Mouse (Mus musculus): Measurements from ENCODE around the gene S1pr1.

The S1pr1 gene

DNA sequence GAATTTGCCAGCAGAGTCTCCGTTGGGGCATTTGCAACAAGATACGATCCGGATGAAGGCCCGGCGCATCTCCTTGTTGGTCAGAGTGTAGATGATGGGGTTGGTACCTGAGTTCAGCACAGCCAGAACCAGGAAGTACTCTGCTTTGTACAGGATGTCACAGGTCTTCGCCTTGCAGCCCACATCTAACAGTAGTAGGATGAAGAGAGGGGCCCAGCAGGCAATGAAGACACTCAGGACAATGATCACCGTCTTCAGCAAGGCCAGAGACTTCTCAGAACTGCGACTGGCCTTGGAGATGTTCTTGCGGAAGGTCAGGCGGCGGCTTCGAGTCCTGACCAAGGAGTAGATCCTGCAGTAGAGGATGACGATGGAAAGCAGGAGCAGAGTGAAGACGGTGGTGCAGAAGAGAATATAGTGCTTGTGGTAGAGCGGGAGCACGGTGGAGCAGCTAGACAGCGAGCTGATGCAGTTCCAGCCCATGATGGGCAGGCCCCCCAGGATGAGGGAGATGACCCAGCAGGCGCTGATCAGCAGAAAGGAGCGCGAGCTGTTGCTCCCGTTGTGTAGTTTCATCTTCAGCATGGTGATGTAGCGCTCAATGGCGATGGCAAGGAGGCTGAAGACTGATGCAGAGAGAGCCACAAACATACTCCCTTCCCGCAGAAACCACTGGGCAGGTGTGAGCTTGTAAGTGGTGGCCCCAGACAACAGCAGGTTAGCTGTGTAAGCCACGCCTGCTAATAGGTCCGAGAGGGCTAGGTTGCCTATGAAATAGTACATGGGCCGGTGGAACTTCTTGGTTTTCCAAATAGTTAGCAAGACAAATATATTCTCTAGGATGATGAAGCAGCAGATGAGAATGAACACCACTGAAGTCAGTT, 2.7 kb downstream of the S1pr1 start:
- no peak for DNase-seq

DNA sequence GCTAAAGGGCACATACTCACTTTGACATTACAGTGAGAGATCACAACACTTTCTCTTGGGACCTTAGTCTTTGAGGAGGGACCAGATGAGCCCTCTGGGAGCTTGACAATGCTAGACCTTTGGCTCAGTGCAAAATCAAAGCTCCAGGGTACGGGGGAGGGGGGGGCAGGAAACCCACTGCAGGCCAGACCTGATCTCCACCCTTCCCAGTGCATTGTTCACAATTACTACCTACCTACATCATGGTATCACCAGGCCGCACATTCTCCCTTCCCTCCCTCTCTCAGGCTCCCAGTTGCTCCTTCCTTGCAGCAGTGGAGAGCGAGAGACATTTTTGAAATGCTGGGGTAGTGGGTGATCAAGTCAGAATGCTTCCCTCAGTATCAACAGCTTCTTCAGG, 3.5 kb downstream of the S1pr1 start:
- no peak for DNase-seq

DNA sequence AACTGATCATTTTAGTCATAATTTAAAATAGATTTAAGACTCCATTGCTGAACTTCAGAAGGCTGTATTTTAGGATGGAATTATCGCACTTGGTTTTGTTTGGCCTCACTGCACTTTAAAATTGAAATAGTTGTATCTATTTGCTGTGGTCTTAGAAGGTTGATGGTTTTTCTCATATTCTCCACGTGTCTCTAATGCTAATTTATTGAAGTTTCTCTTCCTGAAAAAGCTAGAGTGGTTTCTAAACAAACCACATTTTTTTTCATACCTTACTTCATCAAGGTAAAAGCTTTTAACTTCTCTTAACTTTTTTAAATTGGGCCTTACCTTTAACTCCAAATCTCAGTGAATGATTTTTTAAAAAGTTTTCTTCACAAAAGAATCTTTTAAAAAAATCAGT, 4.8 kb downstream of the S1pr1 start:
- DNase-seq: no peak

DNA sequence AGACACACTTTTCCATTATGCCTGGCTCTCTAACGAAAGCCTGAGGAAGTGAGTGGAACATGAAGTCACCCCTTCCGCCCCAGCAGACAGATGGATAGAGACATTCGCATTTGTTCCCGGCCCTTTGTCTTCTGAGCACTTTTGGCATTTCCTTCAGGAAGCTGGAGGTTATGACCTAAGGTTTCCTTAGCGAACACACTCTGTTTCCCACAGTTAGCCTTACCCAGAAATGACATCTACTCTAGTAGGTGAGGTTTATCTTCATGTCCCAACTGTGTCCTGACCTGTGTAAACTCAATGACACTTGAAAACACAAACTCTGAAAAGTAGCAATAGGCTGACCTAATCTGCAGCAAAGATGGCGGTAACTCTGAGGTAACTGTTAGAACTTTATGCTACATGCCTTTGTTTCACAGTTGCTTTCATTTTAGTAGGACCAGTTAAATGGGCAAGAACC, 5.7 kb downstream of the S1pr1 start:
- DNase-seq: no peak

DNA sequence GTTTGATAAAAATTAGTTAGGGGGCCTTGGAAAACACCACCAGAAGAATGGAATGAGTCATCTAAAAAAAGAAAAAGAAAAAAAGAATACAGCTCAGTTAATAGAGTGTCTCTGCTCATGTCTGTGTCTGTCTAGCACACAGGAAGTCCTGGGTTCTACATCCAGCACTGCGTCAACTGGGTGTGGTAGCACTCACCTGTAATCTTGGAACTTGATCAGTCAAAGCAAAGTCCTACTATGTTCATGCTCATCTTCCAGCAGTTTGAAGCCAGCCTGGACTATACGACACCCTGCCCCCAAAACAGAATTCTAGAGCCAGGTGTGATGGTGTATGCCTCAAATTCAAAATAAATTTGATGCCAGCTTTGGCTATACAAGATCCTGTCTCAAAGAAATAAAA, 8.1 kb downstream of the S1pr1 start:
- DNase-seq: no peak

DNA sequence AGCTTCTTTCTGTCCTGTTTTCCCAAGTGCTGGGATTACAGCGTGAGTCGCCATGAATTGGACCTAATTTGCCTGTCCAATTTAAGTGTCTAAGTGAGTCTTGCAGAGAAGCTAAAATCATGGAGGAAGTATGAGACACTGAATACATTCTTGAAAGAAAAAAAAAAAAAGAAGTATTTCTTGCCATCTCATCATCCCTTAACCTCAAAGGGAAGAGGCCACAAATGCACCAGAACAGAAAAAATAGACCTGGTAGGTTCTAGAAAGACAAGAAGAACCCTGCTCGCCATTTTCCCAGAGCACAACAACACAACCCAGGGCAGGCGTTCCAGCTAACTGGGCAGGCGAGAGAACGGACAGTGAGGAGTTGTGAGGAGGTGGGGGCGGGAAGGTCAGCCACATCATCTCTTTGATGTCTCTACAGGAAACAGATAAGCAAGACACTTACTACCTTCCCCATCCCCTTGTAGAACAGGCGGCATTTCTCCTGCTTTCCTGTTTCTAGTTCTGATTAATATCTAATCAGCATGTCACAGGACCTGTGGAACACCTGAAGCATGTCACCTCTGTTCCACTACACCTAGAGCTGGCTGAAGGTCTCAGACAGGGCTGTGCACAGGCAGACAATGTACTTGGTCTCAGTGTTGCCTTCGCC, 10.5 kb downstream of the S1pr1 start:
- DNase-seq: no peak

DNA sequence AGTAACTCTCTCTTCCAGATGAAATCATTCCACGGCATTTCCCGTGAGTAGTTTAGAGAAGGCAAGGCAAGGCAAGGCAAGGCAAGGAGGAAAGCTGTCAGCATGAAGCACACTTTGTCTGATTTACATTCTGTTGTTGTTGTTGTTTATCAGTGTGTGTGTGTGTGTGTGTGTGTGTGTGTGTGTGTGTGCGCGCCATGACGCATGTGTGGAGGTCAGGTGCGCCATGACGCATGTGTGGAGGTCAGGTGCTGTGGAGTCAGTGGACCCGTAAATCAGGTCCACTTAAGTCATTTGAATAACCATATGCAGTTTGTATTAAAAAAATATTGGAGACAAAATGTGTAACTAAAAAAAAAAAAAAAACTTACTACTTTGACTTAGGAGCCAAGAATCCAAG, 11.2 kb downstream of the S1pr1 start:
- no peak for DNase-seq

DNA sequence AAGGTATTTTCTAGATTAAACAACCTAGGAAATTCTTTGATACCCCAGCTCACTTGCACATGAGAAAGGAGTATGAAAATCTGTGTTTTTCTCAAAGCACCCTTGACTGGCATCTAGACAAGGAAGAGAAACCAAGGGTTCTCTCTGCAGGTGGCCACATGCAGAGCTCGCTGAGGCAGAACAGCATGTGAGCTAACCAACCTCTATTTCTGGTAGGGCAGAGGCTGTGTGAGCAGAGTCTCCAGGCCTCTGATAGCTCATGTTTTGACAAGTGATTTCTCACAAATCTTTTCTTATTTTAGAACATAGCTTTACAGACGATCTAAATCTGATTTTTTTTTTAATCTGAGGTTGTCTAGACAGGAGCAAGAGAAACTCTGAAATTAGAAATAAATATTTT, 12.8 kb downstream of the S1pr1 start:
- DNase-seq: no peak

DNA sequence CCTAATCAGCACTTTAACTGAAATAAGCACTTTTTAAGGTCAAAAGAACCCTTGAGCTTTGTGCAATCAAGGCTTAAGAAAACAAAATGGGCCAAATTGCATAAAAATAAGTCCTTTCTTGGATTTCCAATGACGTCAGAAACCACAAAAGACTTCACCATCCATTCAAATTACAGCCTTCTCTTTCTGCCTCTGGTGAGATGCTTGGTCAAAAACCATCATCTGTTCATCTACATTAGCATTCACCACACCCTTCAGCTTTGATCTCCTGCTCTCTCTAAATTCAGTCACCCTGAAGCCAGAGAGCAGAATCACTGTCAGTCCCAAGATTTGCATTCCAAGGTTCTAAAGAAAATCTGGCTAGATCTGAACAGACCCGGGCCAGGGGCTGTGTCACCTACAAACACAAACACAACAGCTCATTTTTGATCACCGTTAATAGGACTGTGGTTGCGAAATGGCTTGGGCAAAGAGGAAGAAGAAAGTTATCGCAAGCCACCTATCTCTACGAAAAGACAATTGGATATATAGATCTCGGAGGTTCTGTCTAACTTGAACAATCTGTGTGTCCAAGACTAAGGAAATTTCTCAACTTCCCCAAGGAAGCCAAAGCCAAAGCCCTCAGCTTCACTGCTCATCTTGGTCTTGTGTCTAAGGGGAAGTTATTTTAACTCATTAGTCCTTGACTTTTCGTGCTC, 19.5 kb downstream of the S1pr1 start:
- no peak for DNase-seq

DNA sequence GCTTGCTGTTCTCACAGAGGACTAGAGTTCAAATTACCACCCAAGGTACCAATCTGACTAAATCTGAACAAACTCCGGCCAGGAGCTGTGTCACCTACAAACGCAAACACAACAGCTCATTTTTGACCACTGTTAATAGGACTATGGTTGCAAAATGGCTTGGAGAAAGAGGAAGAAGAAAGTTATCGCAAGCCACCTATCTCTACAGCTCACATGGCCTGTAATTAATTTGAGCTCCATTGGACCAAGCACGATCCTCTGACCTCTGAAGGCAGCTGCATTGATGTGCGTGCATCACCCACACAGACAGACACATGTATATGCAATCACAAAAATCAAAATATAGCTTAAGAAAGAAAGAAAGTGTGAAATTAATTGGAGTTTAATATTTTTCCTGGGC, 20.7 kb downstream of the S1pr1 start:
- no peak for DNase-seq

DNA sequence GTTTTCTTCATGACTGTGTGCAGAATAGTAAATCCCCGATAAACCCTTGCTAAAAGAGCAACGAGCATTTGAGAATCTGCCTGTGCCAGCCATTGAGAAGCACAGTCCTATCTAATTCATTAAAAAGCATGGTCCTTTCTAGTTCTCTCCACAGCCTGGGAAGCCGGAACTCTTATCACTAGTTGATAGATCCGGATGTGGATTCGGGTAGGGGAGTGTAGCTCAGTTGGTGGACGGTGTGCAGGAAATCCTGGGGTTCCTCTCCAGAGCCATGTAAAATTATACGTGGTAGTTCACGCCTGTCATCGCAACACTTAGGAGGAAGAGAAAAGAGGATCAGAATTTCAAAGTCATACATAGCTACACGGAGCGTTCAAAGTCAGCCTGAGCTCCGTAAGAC, 21.5 kb downstream of the S1pr1 start:
- no peak for DNase-seq

DNA sequence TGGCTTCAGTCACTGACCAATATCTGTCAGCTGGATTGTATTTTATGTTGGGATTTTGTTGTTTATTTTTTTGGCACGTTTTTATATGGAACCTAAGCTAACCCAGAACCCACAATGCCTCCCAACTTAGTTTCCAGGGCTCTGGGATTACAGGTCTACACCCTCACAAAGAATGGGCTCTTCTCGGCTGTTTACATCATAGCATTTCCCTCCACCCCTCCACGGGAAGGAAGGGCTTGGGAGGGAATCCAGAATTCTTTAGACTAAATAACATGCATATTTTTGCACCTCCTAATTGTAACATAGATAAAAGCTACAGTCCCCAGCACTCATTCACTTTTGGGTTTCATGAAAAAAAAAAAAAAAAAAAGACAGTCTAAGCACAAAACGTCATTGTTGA, 22.0 kb downstream of the S1pr1 start:
- DNase-seq: no peak

DNA sequence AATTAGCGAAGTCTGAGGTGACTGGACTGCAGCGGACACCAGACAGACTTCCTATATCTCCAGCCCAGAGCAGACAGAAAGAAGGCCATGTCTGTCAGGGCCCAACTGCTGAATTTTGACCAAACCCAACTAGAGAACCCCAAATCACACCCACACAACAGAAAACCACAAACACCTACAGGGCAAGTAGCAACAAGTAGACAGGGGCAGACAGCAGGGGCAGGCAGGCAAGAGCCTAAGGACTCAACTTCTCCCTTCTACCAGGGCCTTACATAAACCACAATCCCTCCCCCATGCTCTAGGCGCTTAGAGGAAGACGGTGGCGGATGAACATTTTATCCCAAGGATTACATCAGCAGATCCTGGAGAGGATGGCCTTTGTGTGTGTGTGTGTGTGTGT, 22.5 kb downstream of the S1pr1 start:
- DNase-seq: no peak

DNA sequence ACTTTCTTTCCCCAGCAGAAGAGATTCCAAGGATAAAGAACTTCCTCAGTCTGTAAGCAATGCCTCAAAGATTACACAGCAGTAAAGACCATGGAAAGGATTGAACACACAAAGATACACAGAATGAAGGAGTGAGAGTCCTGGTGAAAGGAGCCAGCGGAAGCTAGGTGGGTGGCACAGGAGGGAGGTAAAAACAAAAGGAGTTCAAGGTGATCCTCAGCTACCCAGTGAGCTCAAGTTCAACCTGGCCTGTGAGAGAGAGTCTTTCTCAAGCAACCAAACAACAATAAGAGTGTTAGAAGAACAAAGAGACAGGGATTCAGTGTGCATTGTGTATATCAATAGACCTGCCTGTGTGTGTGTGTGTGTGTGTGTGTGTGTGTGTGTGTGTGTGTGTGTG, 25.0 kb downstream of the S1pr1 start:
- no peak for DNase-seq

DNA sequence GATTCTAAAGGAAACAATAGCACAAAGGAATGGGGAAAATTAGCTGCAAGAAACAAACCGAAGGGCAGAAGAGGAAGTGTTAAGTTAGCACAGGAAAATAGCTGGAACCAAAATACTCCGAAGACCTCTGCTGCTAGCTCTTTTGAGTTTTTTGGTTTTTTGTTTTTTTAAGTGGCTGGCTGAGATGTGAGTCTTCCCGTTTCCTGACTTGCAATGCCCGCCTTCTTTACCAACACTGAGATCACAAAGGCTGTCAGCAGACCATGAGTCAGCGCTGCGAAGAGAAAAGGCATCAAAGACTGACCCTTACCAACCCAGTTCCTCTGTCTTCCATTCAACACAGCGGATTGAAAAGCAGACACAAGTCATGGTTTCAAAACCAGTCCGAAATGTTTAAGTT, 25.5 kb downstream of the S1pr1 start:
- DNase-seq: no peak

DNA sequence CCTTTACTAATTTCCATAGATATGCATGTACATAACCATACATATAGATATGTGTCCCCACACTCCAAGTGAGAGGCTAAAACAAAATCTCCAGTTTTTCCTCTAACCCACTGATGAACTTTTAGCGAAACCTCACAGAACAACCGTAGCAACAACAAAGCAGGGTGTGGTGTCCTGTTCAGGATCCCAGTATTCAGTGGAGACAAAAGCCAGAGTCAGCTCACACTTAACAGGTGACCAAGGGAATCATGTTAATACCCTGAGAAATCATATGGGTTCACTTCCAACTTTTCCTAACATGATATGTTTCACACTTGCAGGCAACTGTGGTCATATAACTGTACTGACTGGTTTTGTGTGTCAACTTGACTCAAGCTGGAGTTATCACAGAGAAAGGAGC, 27.1 kb downstream of the S1pr1 start:
- DNase-seq: no peak

DNA sequence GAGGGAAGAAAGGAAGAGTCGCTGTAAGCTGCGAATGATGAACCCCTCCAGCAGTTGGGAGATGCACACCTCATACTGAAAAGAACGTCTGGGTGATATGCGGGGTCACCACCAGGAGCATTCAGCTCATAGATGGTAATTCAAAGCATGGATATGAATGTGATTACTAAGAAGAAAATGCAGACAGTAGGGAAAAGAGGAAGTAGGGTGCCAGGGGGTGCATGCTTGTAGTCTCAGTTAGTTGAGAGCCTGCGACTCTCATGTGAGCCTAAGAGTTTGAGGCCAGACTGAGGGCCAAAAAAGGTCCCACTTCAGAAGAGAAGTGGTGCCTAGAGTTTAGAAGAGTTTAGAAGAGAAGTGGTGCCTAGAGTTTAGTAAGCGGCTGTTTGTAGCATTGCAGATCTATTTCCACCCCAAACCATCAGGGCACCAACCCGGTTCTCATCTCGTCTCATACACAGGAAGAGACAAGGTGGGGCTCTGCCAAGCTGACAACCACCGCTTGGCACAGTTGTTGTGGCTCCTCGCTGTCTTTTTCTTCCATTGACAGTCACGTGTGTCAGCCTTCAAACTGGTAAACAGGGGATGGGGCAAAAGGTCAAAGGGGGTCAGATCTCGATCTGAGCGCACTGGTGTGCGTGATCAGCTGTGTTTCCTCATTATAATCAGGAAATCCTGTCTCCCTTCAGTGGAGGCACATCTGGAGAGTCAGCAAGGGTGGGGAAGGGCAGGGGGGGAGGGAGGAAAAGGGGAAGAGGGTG, 32.4 kb downstream of the S1pr1 start:
- DNase-seq: peak; percentile 69

DNA sequence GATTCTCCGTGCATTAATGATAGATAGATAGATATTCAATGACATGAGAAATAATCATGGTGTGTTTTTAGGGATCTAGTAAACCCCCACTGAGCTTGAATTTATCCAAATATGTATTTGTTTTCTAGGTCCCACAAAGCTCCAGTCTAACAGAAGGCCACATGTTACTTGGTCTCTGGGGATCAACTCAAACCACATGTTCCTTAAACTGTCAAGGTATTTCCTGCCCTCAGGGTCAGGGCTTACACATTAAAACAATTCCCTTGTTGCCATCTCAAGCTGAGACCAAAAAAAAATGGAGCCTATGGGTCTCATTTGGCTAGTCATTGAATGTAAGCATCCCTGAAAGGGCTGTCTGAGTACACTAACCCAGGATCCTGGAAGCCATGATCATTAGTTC, 33.7 kb downstream of the S1pr1 start:
- DNase-seq: no peak

DNA sequence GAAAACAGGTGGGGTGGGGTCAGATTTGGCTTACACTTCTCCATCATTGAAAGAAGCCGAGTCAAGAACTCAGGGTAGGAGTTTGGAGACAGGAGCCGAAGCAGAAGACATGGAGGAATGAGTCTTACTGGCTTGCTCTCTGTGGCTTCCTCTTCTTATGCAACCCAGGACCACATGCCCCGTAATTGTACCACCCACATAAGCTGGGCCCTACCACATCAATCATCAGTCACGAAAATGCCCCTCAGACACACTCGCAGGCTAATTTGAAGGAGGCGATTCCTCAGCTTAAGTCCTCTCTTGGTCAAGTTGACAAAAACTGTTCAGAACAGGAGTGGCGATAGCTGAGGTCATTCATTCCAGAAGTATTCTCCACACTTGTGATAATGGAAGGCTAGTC, 35.9 kb downstream of the S1pr1 start:
- DNase-seq: peak; percentile 20

DNA sequence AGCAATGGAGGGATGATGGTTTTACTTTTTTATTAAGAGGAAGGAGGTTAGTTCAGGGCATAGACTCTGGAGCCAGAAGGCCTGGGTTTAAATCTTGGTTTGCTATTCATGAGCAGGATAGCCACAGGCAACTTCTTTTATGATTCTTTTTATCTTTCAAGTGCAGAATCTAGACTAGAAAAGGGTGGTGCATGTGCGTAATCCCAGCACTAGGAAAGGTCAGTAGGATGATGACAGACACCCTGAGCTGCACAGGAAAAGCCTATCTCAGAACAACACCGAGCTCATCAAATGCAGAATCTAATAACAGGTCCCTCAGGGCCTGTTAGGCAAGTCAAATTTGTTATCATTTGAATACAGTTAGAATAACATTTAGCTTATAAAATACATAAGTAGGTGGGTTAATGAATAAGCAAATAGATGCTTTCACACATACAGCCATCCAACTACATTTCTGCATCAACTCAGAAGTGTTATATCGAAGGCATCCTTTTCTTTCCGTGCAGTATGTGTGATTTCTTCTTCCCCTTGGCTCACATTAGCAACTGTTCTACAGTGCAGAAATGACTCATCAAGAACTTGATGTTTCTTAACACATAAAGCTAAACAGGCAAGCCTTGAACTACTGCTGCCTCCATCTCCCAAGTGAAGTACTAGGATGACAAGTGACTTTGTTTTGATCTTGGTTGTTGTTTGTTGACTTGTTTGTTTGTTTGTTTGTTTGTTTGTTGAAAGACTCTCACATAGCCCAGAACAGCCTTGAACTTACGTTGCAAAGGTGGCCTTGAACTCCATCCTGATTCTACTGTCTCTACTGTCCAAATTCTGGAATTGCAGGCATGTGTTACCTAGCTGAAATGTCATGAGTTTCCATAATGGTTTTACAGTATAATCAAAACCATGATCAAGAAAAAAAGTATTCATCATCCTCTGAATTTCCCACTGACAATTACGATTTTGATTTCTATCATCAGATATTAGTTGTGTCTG, 39.0 kb downstream of the S1pr1 start:
- DNase-seq: no peak

DNA sequence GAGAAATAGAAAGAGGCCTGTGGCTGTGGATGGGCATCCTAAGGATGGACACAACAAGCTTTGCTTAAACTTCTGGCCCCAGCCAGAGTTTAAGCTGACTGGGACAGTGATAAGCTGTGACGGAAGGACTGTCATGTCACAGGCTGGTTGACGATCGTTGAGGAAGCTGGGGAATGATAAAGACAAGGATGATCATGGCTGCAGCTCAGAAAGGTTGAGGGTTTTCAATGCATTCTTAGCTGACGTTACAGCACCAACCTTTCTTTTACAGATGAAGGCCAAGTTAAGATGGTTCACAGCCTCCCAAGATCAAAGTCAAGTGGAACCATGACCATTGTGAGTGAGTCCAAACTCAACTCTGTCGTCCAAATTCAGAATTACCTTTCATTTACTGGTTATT, 40.2 kb downstream of the S1pr1 start:
- no peak for DNase-seq

DNA sequence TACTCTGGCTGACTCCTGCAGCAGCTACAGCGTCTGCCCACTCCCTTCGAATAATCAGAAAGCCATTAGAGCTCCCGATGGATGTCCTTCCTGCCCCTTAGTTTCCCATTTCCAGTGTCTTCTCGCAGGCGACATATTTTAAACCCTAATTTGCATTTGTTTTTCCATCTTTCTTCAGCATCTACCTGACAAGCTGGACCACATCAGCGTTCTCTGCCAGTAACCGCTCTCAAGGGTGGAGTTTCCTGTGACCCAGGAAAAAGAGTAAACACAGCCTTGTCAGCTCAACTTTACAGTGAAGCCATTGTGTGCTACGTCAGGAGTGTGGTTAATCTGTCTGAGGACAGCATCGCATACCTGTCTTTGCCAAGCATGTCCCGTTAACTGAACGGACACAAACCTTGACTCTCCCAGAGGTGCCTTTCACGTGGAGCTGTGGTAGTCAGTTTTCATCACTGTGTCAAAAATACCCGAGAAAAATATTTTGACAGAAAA, 41.2 kb downstream of the S1pr1 start:
- DNase-seq: peak; percentile 43

Measured in thymus, postnatal 25 days (tissue).